Mouse (Mus musculus): ENCODE results near the gene March4. TPM values are rescaled to one million over a fixed set of nuclear protein-coding genes. Genes with fewer than 3 reads are reported as not detected.

Gene March4
- polyA plus RNA-seq, 1 experiment from 2014 or later, result 2.8 TPM

GRCm38 (mm10) chr1:72422121-72422520 lies 114.6 kb downstream of the March4 start:
- no peak overlapping the region for H3K9ac ChIP-seq (ENCODE audit: low read length)
- 89% methylated on average over 4 of the region's 4 CpGs for WGBS
- ATAC-seq (no peak), DNase-seq (ENCODE audit: low spot score) (no peak)
- H3K4me1 ChIP-seq (ENCODE audit: control insufficient read depth, insufficient read depth, low read length), result 0 out of 2 replicates have a peak, but pooled peaks cover 7% of the 10 kb centered on the region
- no peak overlapping the region for H3K27ac ChIP-seq (ENCODE audit: low read depth, low read length)
- no peaks in the 10 kb centered on the region for H3K9me3 ChIP-seq (replicated peaks; ENCODE audit: control insufficient read depth, low read length)
- no peak overlapping the region for H3K4me2 ChIP-seq (ENCODE audit: low read length)
- no peaks in the 10 kb centered on the region for H3K36me3 ChIP-seq (ENCODE audit: control insufficient read depth, insufficient read depth, low read length)
- H3K27me3 ChIP-seq (replicated peaks; ENCODE audit: control insufficient read depth, insufficient read depth, low read length), result no peaks in the 10 kb centered on the region
- H3K4me3 ChIP-seq (ENCODE audit: low read depth, low read length), result no peak overlapping the region

- DNase-seq (ENCODE audit: low spot score) (no peak), ATAC-seq (no peak)
These were observed 116.5 kb downstream of the March4 start for GRCm38 (mm10) chr1:72420220-72420619.

GRCm38 (mm10) chr1:72418744-72419655 lies 117.7 kb downstream of the March4 start:
- H3K9me3 ChIP-seq (replicated peaks; ENCODE audit: control insufficient read depth, low read length), result no peaks in the 10 kb centered on the region
- H3K27me3 ChIP-seq (replicated peaks; ENCODE audit: control insufficient read depth, insufficient read depth, low read length), result no peaks in the 10 kb centered on the region
- H3K4me3 ChIP-seq (ENCODE audit: low read depth, low read length), result no peak overlapping the region
- no peak overlapping the region for H3K27ac ChIP-seq (ENCODE audit: low read depth, low read length)
- ATAC-seq (no peak), DNase-seq (ENCODE audit: low spot score) (peak; percentile 27)
- peaks cover 12% of the 10 kb centered on the region for H3K4me1 ChIP-seq (ENCODE audit: control insufficient read depth, insufficient read depth, low read length)
- H3K36me3 ChIP-seq (ENCODE audit: control insufficient read depth, insufficient read depth, low read length), result no peaks in the 10 kb centered on the region
- H3K4me2 ChIP-seq (ENCODE audit: low read length), result no peak overlapping the region
- 54% methylated on average over 8 of the region's 8 CpGs for WGBS
- no peak overlapping the region for H3K9ac ChIP-seq (ENCODE audit: low read length)

More at GRCm38 (mm10) chr1:72420220-72420619, 116.5 kb downstream of the March4 start:
- no peaks in the 10 kb centered on the region for H3K36me3 ChIP-seq (ENCODE audit: control insufficient read depth, insufficient read depth, low read length)
- WGBS, result 73% methylated on average over 2 of the region's 2 CpGs
- H3K4me2 ChIP-seq (ENCODE audit: low read length), result no peak overlapping the region
- no peak overlapping the region for H3K9ac ChIP-seq (ENCODE audit: low read length)
- no peaks in the 10 kb centered on the region for H3K9me3 ChIP-seq (replicated peaks; ENCODE audit: control insufficient read depth, low read length)
- 0 out of 2 replicates have a peak, but pooled peaks cover 7% of the 10 kb centered on the region for H3K4me1 ChIP-seq (ENCODE audit: control insufficient read depth, insufficient read depth, low read length)
- H3K27ac ChIP-seq (ENCODE audit: low read depth, low read length), result no peak overlapping the region
- H3K4me3 ChIP-seq (ENCODE audit: low read depth, low read length), result no peak overlapping the region
- no peaks in the 10 kb centered on the region for H3K27me3 ChIP-seq (replicated peaks; ENCODE audit: control insufficient read depth, insufficient read depth, low read length)

GRCm38 (mm10) chr1:72414561-72415253 lies 122.0 kb downstream of the March4 start:
- no peak for ATAC-seq
- no peaks in the 10 kb centered on the region for H3K27me3 ChIP-seq (replicated peaks; ENCODE audit: control insufficient read depth, insufficient read depth, low read length)

GRCm38 (mm10) chr1:72414133-72414532 lies 122.6 kb downstream of the March4 start:
- ATAC-seq (peak; percentile 68), DNase-seq (ENCODE audit: low spot score) (peak; percentile 65)
- WGBS, result 47% methylated on average over 8 of the region's 8 CpGs
- no peak overlapping the region for H3K4me3 ChIP-seq (ENCODE audit: low read depth, low read length)
- H3K9me3 ChIP-seq (replicated peaks; ENCODE audit: control insufficient read depth, low read length), result no peaks in the 10 kb centered on the region
- H3K4me1 ChIP-seq (ENCODE audit: control insufficient read depth, insufficient read depth, low read length), result peaks cover 14% of the 10 kb centered on the region
- no peaks in the 10 kb centered on the region for H3K36me3 ChIP-seq (ENCODE audit: control insufficient read depth, insufficient read depth, low read length)
- peak overlapping the region; percentile 77 for H3K27ac ChIP-seq (ENCODE audit: low read depth, low read length)
- no peaks in the 10 kb centered on the region for H3K27me3 ChIP-seq (replicated peaks; ENCODE audit: control insufficient read depth, insufficient read depth, low read length)
- no peak overlapping the region for H3K9ac ChIP-seq (ENCODE audit: low read length)
- no peak overlapping the region for H3K4me2 ChIP-seq (ENCODE audit: low read length)

More at GRCm38 (mm10) chr1:72414561-72415253, 122.0 kb downstream of the March4 start:
- Histone ChIP-seq H3K9ac (ENCODE audit: low read length) (no peak overlapping the region), H3K4me2 (ENCODE audit: low read length) (no peak overlapping the region), H3K9me3 (replicated peaks; ENCODE audit: control insufficient read depth, low read length) (no peaks in the 10 kb centered on the region), H3K4me3 (ENCODE audit: low read depth, low read length) (no peak overlapping the region), H3K36me3 (ENCODE audit: control insufficient read depth, insufficient read depth, low read length) (no peaks in the 10 kb centered on the region), H3K27ac (ENCODE audit: low read depth, low read length) (peak overlapping the region; percentile 77), H3K4me1 (ENCODE audit: control insufficient read depth, insufficient read depth, low read length) (peaks cover 16% of the 10 kb centered on the region)
- 65% methylated on average over 8 of the region's 8 CpGs for WGBS
- DNase-seq (ENCODE audit: low spot score), result no peak

GRCm38 (mm10) chr1:72413205-72413604 lies 123.5 kb downstream of the March4 start:
- Histone ChIP-seq H3K4me1 (ENCODE audit: control insufficient read depth, insufficient read depth, low read length) (peaks cover 9% of the 10 kb centered on the region), H3K4me2 (ENCODE audit: low read length) (no peak overlapping the region), H3K9ac (ENCODE audit: low read length) (no peak overlapping the region), H3K4me3 (ENCODE audit: low read depth, low read length) (no peak overlapping the region), H3K27me3 (replicated peaks; ENCODE audit: control insufficient read depth, insufficient read depth, low read length) (no peaks in the 10 kb centered on the region), H3K27ac (ENCODE audit: low read depth, low read length) (0 out of 2 replicates have a peak overlapping the region, but pooled peaks have one; percentile 77), H3K36me3 (ENCODE audit: control insufficient read depth, insufficient read depth, low read length) (no peaks in the 10 kb centered on the region), H3K9me3 (replicated peaks; ENCODE audit: control insufficient read depth, low read length) (no peaks in the 10 kb centered on the region)
- ATAC-seq (no peak), DNase-seq (ENCODE audit: low spot score) (no peak)
- WGBS, result 83% methylated on average over 8 of the region's 8 CpGs

GRCm38 (mm10) chr1:72411108-72411507 lies 125.6 kb downstream of the March4 start:
- Histone ChIP-seq H3K4me2 (ENCODE audit: low read length) (no peak overlapping the region), H3K27me3 (replicated peaks; ENCODE audit: control insufficient read depth, insufficient read depth, low read length) (no peaks in the 10 kb centered on the region), H3K27ac (ENCODE audit: low read depth, low read length) (no peak overlapping the region), H3K36me3 (ENCODE audit: control insufficient read depth, insufficient read depth, low read length) (no peaks in the 10 kb centered on the region), H3K9me3 (replicated peaks; ENCODE audit: control insufficient read depth, low read length) (no peaks in the 10 kb centered on the region), H3K4me1 (ENCODE audit: control insufficient read depth, insufficient read depth, low read length) (peaks cover 12% of the 10 kb centered on the region), H3K4me3 (ENCODE audit: low read depth, low read length) (no peak overlapping the region), H3K9ac (ENCODE audit: low read length) (no peak overlapping the region)
- WGBS, result 90% methylated on average over 8 of the region's 8 CpGs
- no peak for DNase-seq (ENCODE audit: low spot score)
- no peak for ATAC-seq

GRCm38 (mm10) chr1:72409936-72410335 lies 126.8 kb downstream of the March4 start:
- H3K9ac ChIP-seq (ENCODE audit: low read length), result no peak overlapping the region
- no peaks in the 10 kb centered on the region for H3K27me3 ChIP-seq (replicated peaks; ENCODE audit: control insufficient read depth, insufficient read depth, low read length)
- DNase-seq (ENCODE audit: low spot score) (no peak), ATAC-seq (no peak)
- H3K4me3 ChIP-seq (ENCODE audit: low read depth, low read length), result no peak overlapping the region
- H3K4me2 ChIP-seq (ENCODE audit: low read length), result no peak overlapping the region
- 86% methylated on average over 5 of the region's 5 CpGs for WGBS
- no peak overlapping the region for H3K27ac ChIP-seq (ENCODE audit: low read depth, low read length)
- no peaks in the 10 kb centered on the region for H3K36me3 ChIP-seq (ENCODE audit: control insufficient read depth, insufficient read depth, low read length)
- no peaks in the 10 kb centered on the region for H3K9me3 ChIP-seq (replicated peaks; ENCODE audit: control insufficient read depth, low read length)
- H3K4me1 ChIP-seq (ENCODE audit: control insufficient read depth, insufficient read depth, low read length), result peaks cover 12% of the 10 kb centered on the region

Measured in forebrain, embryonic 14.5 days (tissue).